Mouse (Mus musculus) embryonic fibroblast, embryonic 13.5 days (primary cell): Measurements from ENCODE around the gene Olfr1225. TPM values are rescaled to one million over a fixed set of nuclear protein-coding genes. Genes with fewer than 3 reads are reported as not detected.
"Not testable (repeated sequence)": the region's sequence is repeated elsewhere in the genome, so short reads cannot be mapped to it uniquely, and the experiment has no call there.

Experiments used
- H3K27ac ChIP-seq: 2 replicates; pipeline ENCODE4 v1.5.1; 2012; ENCODE audit warnings: low read length, control low read depth, inconsistent platforms; ENCODE audit not compliant: insufficient read depth
- H3K4me1 ChIP-seq: 2 replicates; pipeline ENCODE4 v1.6.1; 2011; ENCODE audit warnings: low read length; ENCODE audit not compliant: control insufficient read depth, insufficient read depth
- H3K4me3 ChIP-seq: 2 replicates; pipeline ENCODE4 v1.5.1; 2011; ENCODE audit warnings: mild to moderate bottlenecking, control low read depth, low read length; ENCODE audit not compliant: insufficient read depth
- CTCF ChIP-seq: IDR thresholded peaks from 2 replicates; pipeline ENCODE4 v1.5.1; 2011; ENCODE audit warnings: mild to moderate bottlenecking, control low read depth, low read length, moderate library complexity, borderline replicate concordance; ENCODE audit not compliant: insufficient read depth
- POLR2A ChIP-seq: IDR thresholded peaks from 2 replicates; pipeline ENCODE4 v1.6.1; 2011; ENCODE audit warnings: low read depth, mild to moderate bottlenecking, control low read depth, low read length, moderate library complexity
- polyA plus RNA-seq: library from polyadenylated mRNA; stranded (reverse); fragments of >200 nt; gene quantifications from 2 replicates; pipeline ENCODE4 v1.2.4, GENCODE M21; 2011; ENCODE audit warnings: low read depth; ENCODE audit not compliant: missing spikeins, insufficient read length

Olfr1225 gene
- polyA plus RNA-seq = not detected in 2 replicates

GRCm38 (mm10) chr2:89174569-89174968, at the start of gene Olfr1225:
Gene Olfr1225 (minus strand): TSS chr2:89174669.
- H3K4me3 ChIP-seq = no peak within 1 kb of the TSS
- no peaks in the 10 kb centered on the region for H3K4me1 ChIP-seq
- TF ChIP-seq POLR2A (no peak), CTCF (no peak)
- H3K27ac ChIP-seq = no peak within 1 kb of the TSS

- TF ChIP-seq CTCF = no peak
- no peak for TF ChIP-seq POLR2A
- H3K4me3 ChIP-seq = no peak within 1 kb of the TSS
- no peaks in the 10 kb centered on the region for H3K4me1 ChIP-seq
- H3K27ac ChIP-seq = no peak within 1 kb of the TSS
These were observed 25.5 kb upstream of the Olfr1225 start, which contains the start of gene Olfr1226 for GRCm38 (mm10) chr2:89199948-89200347. Gene Olfr1226 (minus strand): TSS chr2:89200048.

- no peak overlapping the region for H3K4me3 ChIP-seq
- no peak overlapping the region for H3K27ac ChIP-seq
- TF ChIP-seq CTCF = no peak
- no peak for TF ChIP-seq POLR2A
- no peaks in the 10 kb centered on the region for H3K4me1 ChIP-seq
These were observed 22.0 kb upstream of the Olfr1225 start for GRCm38 (mm10) chr2:89196325-89196982.

- not testable (repeated sequence) for H3K27ac ChIP-seq, H3K4me1 ChIP-seq, H3K4me3 ChIP-seq
These were observed 9.8 kb downstream of the Olfr1225 start for GRCm38 (mm10) chr2:89164711-89165110.

GRCm38 (mm10) chr2:89163991-89164390, 10.5 kb downstream of the Olfr1225 start, which contains the start of gene Olfr1224-ps1:
Gene Olfr1224-ps1 (minus strand): TSS chr2:89164091.
- not testable (repeated sequence) for H3K27ac ChIP-seq, H3K4me1 ChIP-seq, H3K4me3 ChIP-seq

GRCm38 (mm10) chr2:89151460-89151859, 23.0 kb downstream of the Olfr1225 start, which contains the start of gene Olfr1223:
Gene Olfr1223 (minus strand): TSS chr2:89151560.
- no peak within 1 kb of the TSS for H3K27ac ChIP-seq
- H3K4me1 ChIP-seq = no peaks in the 10 kb centered on the region
- TF ChIP-seq POLR2A (no peak), CTCF (no peak)
- no peak within 1 kb of the TSS for H3K4me3 ChIP-seq

- H3K4me1 ChIP-seq = no peaks in the 10 kb centered on the region
- TF ChIP-seq CTCF (no peak), POLR2A (no peak)
- no peak within 1 kb of the TSS for H3K4me3 ChIP-seq
- H3K27ac ChIP-seq = no peak within 1 kb of the TSS
These were observed 41.5 kb downstream of the Olfr1225 start, which contains the start of gene Olfr1222 for GRCm38 (mm10) chr2:89132954-89133353. Gene Olfr1222 (minus strand): TSS chr2:89133054.

Other genes starting within 250 kb of the Olfr1225 start
- gene Olfr1211, start 236.6 kb downstream of the Olfr1225 start, polyA plus RNA-seq = not detected in 2 replicates
- gene Olfr1212, start 220.7 kb downstream of the Olfr1225 start, polyA plus RNA-seq = not detected in 2 replicates
- not detected in 2 replicates for gene Gm13762, start 194.4 kb downstream of the Olfr1225 start, polyA plus RNA-seq
- gene Olfr1214, start 182.0 kb downstream of the Olfr1225 start, polyA plus RNA-seq = not detected in 2 replicates
- gene Olfr1215, start 167.7 kb downstream of the Olfr1225 start, polyA plus RNA-seq = not detected in 2 replicates
- gene Olfr1216, start 156.3 kb downstream of the Olfr1225 start, polyA plus RNA-seq = not detected in 2 replicates
- not detected in 2 replicates for gene Olfr1217, start 142.6 kb downstream of the Olfr1225 start, polyA plus RNA-seq
- gene Olfr1218, start 113.5 kb downstream of the Olfr1225 start, polyA plus RNA-seq = not detected in 2 replicates
- not detected in 2 replicates for gene Olfr1219, start 91.2 kb downstream of the Olfr1225 start, polyA plus RNA-seq
- not detected in 2 replicates for gene Olfr1220, start 67.8 kb downstream of the Olfr1225 start, polyA plus RNA-seq
- not detected in 2 replicates for gene Olfr1221, start 57.4 kb downstream of the Olfr1225 start, polyA plus RNA-seq
- not detected in 2 replicates for gene Olfr1222, start 41.6 kb downstream of the Olfr1225 start, polyA plus RNA-seq
- gene Olfr1223, start 23.1 kb downstream of the Olfr1225 start, polyA plus RNA-seq = not detected in 2 replicates
- not detected in 2 replicates for gene Olfr1224-ps1, start 10.6 kb downstream of the Olfr1225 start, polyA plus RNA-seq
- gene Olfr1226, start 25.4 kb upstream of the Olfr1225 start, polyA plus RNA-seq = not detected in 2 replicates
- gene Olfr1228, start 79.4 kb upstream of the Olfr1225 start, polyA plus RNA-seq = not detected in 2 replicates
- not detected in 2 replicates for gene Olfr1229, start 113.3 kb upstream of the Olfr1225 start, polyA plus RNA-seq
- gene Olfr1230, start 122.6 kb upstream of the Olfr1225 start, polyA plus RNA-seq = not detected in 2 replicates
- not detected in 2 replicates for gene Olfr1231, start 132.4 kb upstream of the Olfr1225 start, polyA plus RNA-seq
- gene Olfr1232, start 155.0 kb upstream of the Olfr1225 start, polyA plus RNA-seq = not detected in 2 replicates
- not detected in 2 replicates for gene Olfr1233, start 167.7 kb upstream of the Olfr1225 start, polyA plus RNA-seq
- not detected in 2 replicates for gene Olfr1234, start 190.2 kb upstream of the Olfr1225 start, polyA plus RNA-seq
- gene Olfr1238, start 235.0 kb upstream of the Olfr1225 start, polyA plus RNA-seq = not detected in 2 replicates
- not detected in 2 replicates for gene Olfr1239, start 245.7 kb upstream of the Olfr1225 start, polyA plus RNA-seq